Mouse (Mus musculus): ENCODE data around the gene Igsf9b.

Gene Igsf9b

GRCm38 (mm10) chr9:27331538-27331937, 32.5 kb downstream of the Igsf9b start:
- no peak for DNase-seq (ENCODE audit: low spot score)

- DNase-seq (ENCODE audit: low spot score): no peak
Measured at GRCm38 (mm10) chr9:27334895-27335294, 35.9 kb downstream of the Igsf9b start.

- DNase-seq (ENCODE audit: low spot score): no peak
Measured at GRCm38 (mm10) chr9:27336962-27337636, 38.1 kb downstream of the Igsf9b start.

GRCm38 (mm10) chr9:27339168-27339567, 40.2 kb downstream of the Igsf9b start:
- DNase-seq (ENCODE audit: low spot score): no peak

- DNase-seq (ENCODE audit: low spot score): peak; percentile 21
Measured at GRCm38 (mm10) chr9:27346541-27347269, 47.7 kb downstream of the Igsf9b start.

GRCm38 (mm10) chr9:27353082-27353481, 54.1 kb downstream of the Igsf9b start:
- DNase-seq (ENCODE audit: low spot score): no peak

- DNase-seq (ENCODE audit: low spot score): no peak
Measured at GRCm38 (mm10) chr9:27357893-27358292, 58.9 kb downstream of the Igsf9b start.

GRCm38 (mm10) chr9:27367231-27367630, 68.2 kb downstream of the Igsf9b start:
- DNase-seq (ENCODE audit: low spot score): peak; percentile 57

- no peak for DNase-seq (ENCODE audit: low spot score)
Measured at GRCm38 (mm10) chr9:27369108-27369507, 70.1 kb downstream of the Igsf9b start.

- no peak for DNase-seq (ENCODE audit: low spot score)
Measured at GRCm38 (mm10) chr9:27375746-27376145, 76.7 kb downstream of the Igsf9b start.

GRCm38 (mm10) chr9:27386951-27387350, 87.9 kb downstream of the Igsf9b start:
- no peak for DNase-seq (ENCODE audit: low spot score)

- no peak for DNase-seq (ENCODE audit: low spot score)
Measured at GRCm38 (mm10) chr9:27396500-27396899, 97.5 kb downstream of the Igsf9b start, which contains the start of gene Spata19. Spata19 (plus strand) TSS chr9:27396800.

GRCm38 (mm10) chr9:27401169-27401568, 102.2 kb downstream of the Igsf9b start:
- DNase-seq (ENCODE audit: low spot score): no peak

Measured in embryo, embryonic 10 days (tissue).